Mouse (Mus musculus) stomach, embryonic 15.5 days (tissue): Measurements from ENCODE around the gene Nckap1l. TPM values are rescaled to one million over a fixed set of nuclear protein-coding genes. Genes with fewer than 3 reads are reported as not detected.

Experiments used
- ATAC-seq: fragments of 200-750 bp; cut with Nextera tagmentation; 2 replicates; pipeline ENCODE4 v1.8.0; 2017; ENCODE audit warnings: low read depth, moderate number of reproducible peaks, moderate TSS enrichment; ENCODE audit not compliant: insufficient read depth, low FRiP score
- H3K27ac ChIP-seq: fragments of 300-500 bp; sonication (generic); 2 replicates; pipeline ENCODE4 v1.5.1; 2015; ENCODE audit warnings: mild to moderate bottlenecking, inconsistent platforms
- H3K27me3 ChIP-seq: fragments of 300-500 bp; sonication (generic); replicated peaks from 2 replicates; pipeline ENCODE4 v1.6.1; 2015; ENCODE audit warnings: inconsistent platforms
- H3K36me3 ChIP-seq: fragments of 300-500 bp; sonication (generic); 2 replicates; pipeline ENCODE4 v1.6.1; 2015; ENCODE audit warnings: inconsistent platforms
- H3K4me1 ChIP-seq: fragments of 300-500 bp; sonication (generic); 2 replicates; pipeline ENCODE4 v1.6.1; 2015; ENCODE audit warnings: inconsistent platforms
- H3K4me2 ChIP-seq: fragments of 300-500 bp; sonication (generic); 2 replicates; pipeline ENCODE4 v1.6.1; 2015; ENCODE audit warnings: mild to moderate bottlenecking, inconsistent platforms
- H3K4me3 ChIP-seq: fragments of 300-500 bp; sonication (generic); replicated peaks from 2 replicates; pipeline ENCODE4 v1.5.1; 2015; ENCODE audit warnings: inconsistent platforms
- H3K9ac ChIP-seq: fragments of 300-500 bp; sonication (generic); 2 replicates; pipeline ENCODE4 v1.6.1; 2015; ENCODE audit warnings: inconsistent platforms
- H3K9me3 ChIP-seq: fragments of 300-500 bp; sonication (generic); 2 replicates; pipeline ENCODE4 v1.6.1; 2016; ENCODE audit warnings: inconsistent platforms
- WGBS: fragments of 180-500 bp; shearing (Covaris S2); methylation state at CpG from one replicate; pipeline ENCODE4 v1.1.7; 2015; 5-methylcytosine and 5-hydroxymethylcytosine counted together
- polyA plus RNA-seq: library from polyadenylated mRNA; unstranded; fragments of >200 nt; fragmentation: Nextera tagmentation; extraction: Ambion mirVana; gene quantifications from 2 replicates; pipeline ENCODE4 v1.2.1, GENCODE M21; 2015

Gene Nckap1l
- polyA plus RNA-seq, 1 experiment from 2014 or later: 4.1 TPM

DNA sequence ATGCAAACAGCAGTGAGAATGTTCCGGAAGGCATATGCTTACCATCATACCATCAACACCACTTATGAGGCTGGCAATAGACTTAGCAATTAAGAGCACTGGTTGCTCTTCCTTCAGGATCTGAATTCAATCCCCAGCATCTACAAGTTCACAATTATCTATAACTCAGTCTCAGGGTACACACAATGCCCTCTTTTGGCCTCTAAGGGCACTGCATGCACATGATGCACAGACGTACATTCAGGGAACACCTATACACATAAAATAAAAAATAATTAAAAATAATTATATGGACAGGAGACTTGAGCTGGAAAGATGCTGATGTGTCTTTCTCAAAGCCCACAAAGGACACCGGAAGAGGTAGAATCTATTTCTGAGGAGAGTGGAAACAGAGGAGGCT is 94.4 kb downstream of the Nckap1l start:
- H3K27me3 ChIP-seq: no peaks in the 10 kb centered on the region
- no peak for ATAC-seq
- no peak overlapping the region for H3K27ac ChIP-seq
- H3K4me1 ChIP-seq: no peaks in the 10 kb centered on the region
- no peak overlapping the region for H3K4me3 ChIP-seq
- H3K9me3 ChIP-seq: no peaks in the 10 kb centered on the region
- WGBS: 83% methylated on average over 3 of the region's 3 CpGs
- H3K36me3 ChIP-seq: no peaks in the 10 kb centered on the region
- no peak overlapping the region for H3K9ac ChIP-seq
- no peak overlapping the region for H3K4me2 ChIP-seq

Other genes starting within 250 kb of the Nckap1l start
- 91.8 and 97.2 TPM in 2 replicates for gene Cbx5, start 214.0 kb upstream of the Nckap1l start, polyA plus RNA-seq
- gene Hnrnpa1, start 213.4 kb upstream of the Nckap1l start, polyA plus RNA-seq: 664 and 681 TPM in 2 replicates
- 7.8 and 15.9 TPM in 2 replicates for gene Nfe2, start 195.4 kb upstream of the Nckap1l start, polyA plus RNA-seq
- gene Copz1, start 181.1 kb upstream of the Nckap1l start, polyA plus RNA-seq: 248 and 260 TPM in 2 replicates
- gene Gpr84, start 143.2 kb upstream of the Nckap1l start, polyA plus RNA-seq: 0.46 and 0.53 TPM in 2 replicates
- gene Zfp385a, start 113.7 kb upstream of the Nckap1l start, polyA plus RNA-seq: 8.2 and 9.3 TPM in 2 replicates
- gene Itga5, start 87.0 kb upstream of the Nckap1l start, polyA plus RNA-seq: 48.3 and 53.4 TPM in 2 replicates
- gene Gtsf1, start 23.3 kb upstream of the Nckap1l start, polyA plus RNA-seq: not detected in 2 replicates
- not detected in 2 replicates for gene Gtsf2, start 5.3 kb upstream of the Nckap1l start, polyA plus RNA-seq
- 8.8 and 9.4 TPM in 2 replicates for gene Pde1b, start 49.2 kb downstream of the Nckap1l start, polyA plus RNA-seq
- 12.3 and 13.3 TPM in 2 replicates for gene Ppp1r1a, start 84.2 kb downstream of the Nckap1l start, polyA plus RNA-seq
- gene Glycam1, start 111.3 kb downstream of the Nckap1l start, polyA plus RNA-seq: not detected in 2 replicates